Mouse (Mus musculus) embryo, embryonic 11.5 days (tissue): Measurements from ENCODE around the gene 1190005I06Rik.
"Not testable (repeated sequence)": the region's sequence is repeated elsewhere in the genome, so short reads cannot be mapped to it uniquely, and the experiment has no call there.

ENCODE experiments used
- DNase-seq: peaks from one replicate; pipeline ENCODE4 v3.0.0-alpha.2; 2012; ENCODE audit warnings: low read depth, low spot score

The 1190005I06Rik gene

DNA sequence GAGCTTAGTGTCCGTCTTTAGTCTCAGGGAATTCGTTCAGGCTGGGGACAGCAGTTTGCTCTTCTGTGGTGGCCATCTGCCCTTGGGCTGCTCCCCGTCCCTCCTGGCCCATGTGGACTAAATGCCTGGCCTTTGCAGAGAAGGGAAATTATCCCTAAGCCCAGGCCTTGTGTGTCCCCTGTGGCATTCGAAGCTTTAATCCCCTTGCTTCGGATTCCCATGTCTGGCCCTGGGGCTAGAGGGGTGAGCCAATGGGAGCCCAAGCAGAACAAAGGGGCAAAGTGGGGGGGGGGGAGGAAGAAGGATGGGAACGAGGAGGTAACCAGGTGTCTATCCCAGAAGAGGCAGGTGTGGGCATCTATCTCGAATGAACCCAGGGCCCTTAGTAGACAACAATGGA lies at the start of gene 1190005I06Rik:
TSS of gene 1190005I06Rik (minus strand) at position 101 of the 400 bp plus-strand sequence.
- DNase-seq: no peak

DNA sequence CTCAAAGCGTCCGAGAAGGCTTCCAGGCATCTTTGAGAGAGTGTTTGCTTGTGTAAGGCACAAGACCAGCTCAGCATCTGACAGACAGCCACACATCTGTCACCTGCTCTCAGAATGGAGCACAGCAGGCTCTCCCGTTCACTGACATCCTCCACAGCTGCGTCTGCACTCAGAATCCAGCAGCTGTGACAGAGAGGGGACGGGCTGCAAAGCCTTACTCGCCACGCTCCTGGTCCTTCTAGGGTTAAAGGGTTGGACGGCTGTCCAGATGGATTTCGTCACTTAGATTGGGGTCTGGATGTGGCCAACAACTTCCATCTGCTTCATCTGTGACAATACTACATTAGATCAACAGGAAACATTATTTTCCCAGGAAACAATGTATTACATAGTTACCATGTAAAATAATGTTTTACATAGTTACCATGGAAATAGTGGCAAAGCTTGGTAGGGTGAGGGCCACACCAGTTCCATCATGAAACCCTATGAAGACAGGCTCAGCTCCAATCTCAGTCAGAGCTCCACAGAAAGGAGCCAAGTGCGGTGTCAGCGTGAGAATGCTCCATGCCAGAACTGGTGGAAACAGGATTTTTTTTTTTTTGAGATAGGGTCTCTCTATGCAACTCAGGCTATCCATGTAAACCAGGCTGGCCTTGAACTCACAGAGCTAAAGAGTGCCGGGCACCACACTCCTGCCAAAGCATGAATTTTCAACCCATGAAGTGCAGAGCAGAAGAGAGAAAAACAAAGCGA lies 49.1 kb upstream of the 1190005I06Rik start:
- DNase-seq: no peak

DNA sequence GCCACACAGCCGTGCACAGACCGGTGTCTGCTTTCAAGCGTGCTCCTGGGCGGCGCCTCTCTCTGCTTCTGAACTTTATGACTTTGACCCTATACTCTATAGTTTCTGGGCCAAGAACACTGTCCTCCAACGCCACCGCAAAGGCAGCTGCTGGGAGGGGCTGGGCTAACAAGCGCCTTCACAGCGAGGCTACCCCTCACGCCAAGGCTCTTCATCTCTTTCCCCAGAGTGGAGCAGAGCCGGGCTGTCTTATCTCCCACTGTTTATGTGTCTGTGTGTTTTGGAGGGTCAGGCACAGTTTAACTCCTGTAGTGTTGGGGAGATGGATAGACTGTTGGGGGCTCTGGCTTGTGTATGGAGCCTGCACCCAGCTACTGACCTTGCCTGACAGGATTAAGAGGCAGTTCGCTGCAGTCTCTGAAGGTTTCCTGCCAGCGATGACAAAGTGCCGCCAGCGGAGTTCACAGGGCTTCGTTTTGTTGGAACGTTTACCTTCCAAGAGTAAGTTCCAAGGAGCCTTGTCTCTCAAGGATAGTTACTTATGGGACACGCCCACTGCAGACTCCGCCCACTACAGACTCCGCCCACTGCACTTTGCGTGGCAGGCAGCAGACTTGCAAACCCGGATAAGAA lies 46.5 kb upstream of the 1190005I06Rik start:
- peak; percentile 35 for DNase-seq

DNA sequence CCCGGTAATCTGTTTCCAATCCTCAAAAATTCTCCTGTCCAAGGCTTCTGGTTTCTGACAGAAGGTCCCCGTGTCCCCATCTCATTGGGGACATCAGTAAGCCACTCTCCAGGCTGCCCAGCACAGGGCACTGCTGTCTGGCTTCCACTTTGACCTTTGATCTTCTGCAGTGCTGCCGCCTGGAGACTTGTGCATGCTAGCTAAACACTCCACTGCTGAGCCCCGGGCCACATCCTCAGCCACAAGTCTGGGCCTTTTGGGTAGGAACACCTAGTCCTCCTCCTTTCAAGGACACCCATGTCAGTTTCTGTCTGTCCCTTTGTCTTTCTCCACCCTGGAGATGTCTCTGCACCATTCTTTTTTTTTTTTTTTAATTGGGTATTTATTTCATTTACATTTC lies 45.5 kb upstream of the 1190005I06Rik start:
- DNase-seq: no peak

DNA sequence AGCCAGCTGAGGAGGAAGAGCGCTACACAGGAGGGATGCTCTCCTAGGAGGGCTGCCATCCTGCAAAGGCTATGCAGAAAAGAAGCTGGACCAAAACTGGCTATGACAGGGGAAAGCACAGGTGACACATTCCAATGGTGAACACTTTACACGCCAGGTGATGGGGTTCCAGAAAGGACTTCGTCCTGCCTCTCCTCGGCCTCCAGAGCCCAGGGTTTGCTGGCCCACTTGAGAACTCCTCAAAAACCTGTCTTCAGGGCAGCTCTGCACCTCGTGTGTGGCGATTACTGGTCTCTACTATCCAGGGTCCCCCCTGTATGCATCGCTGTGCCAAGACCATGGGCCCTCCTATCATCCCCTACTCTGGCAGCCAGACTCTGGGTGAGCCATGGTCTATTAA lies 41.1 kb upstream of the 1190005I06Rik start:
- DNase-seq: no peak

DNA sequence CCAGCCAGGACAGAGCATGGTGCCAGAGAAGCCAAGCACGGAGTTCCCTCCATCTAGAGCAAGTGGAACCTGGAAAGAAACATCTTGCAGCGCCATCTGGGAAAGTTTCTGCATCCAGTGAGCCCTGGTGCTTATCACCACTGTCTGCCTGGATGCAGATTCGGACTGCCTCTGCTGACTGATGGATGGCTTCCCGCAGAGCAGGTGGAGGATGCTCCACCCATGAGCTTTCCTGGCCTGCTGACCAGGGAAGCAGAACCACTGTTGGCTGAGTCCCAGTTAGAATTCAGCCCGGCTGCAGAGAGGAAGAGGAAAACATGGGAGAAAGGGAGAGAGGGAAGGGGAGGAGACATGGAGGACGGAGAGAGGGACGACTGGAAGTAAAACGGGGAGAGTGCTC lies 40.4 kb upstream of the 1190005I06Rik start:
- DNase-seq: no peak

- no peak for DNase-seq
These were observed 39.1 kb upstream of the 1190005I06Rik start for GRCm38 (mm10) chr8:120686576-120686975.

- no peak for DNase-seq
These were observed 38.6 kb upstream of the 1190005I06Rik start for GRCm38 (mm10) chr8:120686051-120686450.

GRCm38 (mm10) chr8:120685591-120685990 lies 38.2 kb upstream of the 1190005I06Rik start:
- DNase-seq: no peak

DNA sequence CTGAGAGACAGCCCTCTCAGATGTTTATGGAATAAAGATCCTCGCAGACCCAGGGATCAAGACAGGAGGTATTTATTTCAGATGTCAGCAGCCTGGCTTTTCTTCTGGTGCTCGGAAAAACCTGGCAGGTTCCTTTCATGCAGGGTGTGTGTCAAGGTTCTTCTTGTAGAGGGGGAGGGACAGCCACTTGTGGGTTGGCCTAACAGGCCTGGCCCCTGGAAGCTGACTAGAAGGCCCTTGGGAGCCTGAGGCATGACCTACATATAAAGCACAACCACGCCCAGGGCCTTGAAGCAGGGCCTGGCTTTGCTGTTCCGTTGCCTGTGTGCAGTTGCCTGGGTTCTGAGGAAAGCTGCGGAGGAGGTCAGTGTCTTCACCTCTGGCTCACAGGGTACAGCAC lies 37.7 kb upstream of the 1190005I06Rik start:
- no peak for DNase-seq

GRCm38 (mm10) chr8:120684082-120684481 lies 36.6 kb upstream of the 1190005I06Rik start:
- no peak for DNase-seq

DNA sequence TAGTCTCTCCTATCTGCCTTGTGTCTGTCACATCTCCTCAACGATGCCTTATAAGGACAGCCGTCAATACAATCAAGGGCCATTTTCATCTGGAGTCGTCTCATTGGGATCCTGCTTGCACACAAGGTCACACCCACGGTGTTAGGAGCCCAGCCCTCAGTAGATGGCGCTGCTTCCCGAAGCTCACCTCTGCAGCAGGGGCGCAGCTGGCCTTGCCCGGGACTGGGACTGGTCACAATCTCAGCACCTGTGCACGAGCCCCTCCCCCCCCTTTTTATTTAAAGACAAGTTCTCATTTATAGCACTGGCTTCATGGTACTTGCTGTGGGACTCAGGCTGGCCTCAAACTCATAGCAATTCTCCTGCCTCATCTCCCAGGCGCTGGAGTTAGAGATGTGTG lies 36.2 kb upstream of the 1190005I06Rik start:
- DNase-seq: peak; percentile 42

DNA sequence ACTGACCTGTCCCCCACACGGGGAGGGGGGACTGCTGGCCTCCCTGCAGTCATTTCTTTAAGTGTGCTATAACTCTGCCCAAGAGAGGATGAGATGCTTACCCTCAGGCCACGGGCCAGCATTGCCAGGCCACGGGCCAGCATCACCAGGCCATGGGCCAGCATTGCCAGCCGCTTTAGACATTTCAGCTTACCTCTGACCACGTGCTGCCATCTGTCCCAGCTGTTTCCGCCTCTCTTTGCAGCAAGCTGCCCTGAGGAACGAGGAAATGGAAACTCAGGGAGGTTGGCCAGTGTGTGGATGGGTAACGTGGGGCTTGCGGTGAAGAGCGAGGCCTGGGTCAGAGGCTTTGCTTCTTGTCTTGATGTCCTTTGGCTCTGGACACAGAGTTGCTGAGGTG lies 33.7 kb upstream of the 1190005I06Rik start:
- no peak for DNase-seq

- not testable (repeated sequence) for DNase-seq
These were observed 33.0 kb upstream of the 1190005I06Rik start for GRCm38 (mm10) chr8:120680405-120680804.

- DNase-seq: no peak
These were observed 32.4 kb upstream of the 1190005I06Rik start for GRCm38 (mm10) chr8:120679629-120680387.

DNA sequence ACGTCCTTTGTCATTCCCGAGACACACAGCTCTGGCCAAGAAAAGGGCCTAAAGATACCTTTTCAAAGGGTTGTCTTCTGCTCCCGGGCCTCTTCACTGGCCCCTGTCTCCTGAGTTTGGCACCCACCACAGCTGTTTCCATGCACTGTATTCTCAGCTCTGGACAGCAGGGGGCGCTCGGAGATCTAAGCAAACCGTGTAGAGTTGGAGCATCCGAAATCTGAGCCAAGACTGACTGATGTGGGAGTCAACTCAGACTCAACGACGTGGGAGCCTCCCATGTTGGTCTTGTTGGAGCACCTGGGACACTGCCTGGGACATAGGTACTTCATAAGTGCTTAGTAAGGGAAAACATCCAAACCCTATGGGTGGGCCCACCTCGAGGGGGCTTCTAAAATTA lies 31.0 kb upstream of the 1190005I06Rik start:
- peak; percentile 81 for DNase-seq

- no peak for DNase-seq
These were observed 28.3 kb upstream of the 1190005I06Rik start for GRCm38 (mm10) chr8:120675718-120676117.

GRCm38 (mm10) chr8:120673298-120673697 lies 25.9 kb upstream of the 1190005I06Rik start:
- no peak for DNase-seq

- DNase-seq: no peak
These were observed 25.3 kb upstream of the 1190005I06Rik start for GRCm38 (mm10) chr8:120672626-120673229.

- DNase-seq: no peak
These were observed 24.3 kb upstream of the 1190005I06Rik start for GRCm38 (mm10) chr8:120671775-120672174.

DNA sequence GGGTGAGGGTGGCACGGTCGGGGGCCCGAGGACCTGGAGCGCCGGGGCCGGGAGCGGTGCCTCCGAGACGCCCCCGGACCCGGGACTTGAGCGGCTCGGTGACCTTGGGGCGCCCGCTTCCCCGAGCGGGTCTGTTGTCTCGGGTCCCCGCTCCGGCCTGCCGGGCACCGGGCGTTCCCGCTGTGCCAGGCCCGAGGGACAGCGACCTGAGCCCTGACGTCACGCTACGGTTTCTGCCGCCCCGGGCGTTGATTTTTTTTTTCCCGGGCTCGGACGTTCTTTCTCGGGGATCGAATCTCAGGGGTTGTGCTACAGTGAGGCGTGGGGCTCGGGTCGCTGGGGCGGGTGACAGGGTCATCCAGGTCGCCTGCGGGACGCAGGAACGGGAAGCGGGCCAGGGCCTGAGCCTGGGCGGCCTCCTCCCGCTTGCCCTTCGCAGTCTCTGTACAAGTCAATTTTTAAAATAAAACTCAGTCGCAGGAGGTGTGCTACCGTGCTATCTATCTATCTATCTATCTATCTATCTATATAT lies 21.0 kb upstream of the 1190005I06Rik start, which contains the start of gene Emc8:
TSS of gene Emc8 (minus strand) at position 200 of the 532 bp plus-strand sequence.
- DNase-seq: no peak
